Mouse (Mus musculus): ENCODE measurements around the gene Hepacam. TPM values are rescaled to one million over a fixed set of nuclear protein-coding genes. Genes with fewer than 3 reads are reported as not detected.
A peak's percentile ranks its signal among the peaks of the same experiment; 100 is the strongest.

Gene Hepacam
- under 1 TPM; 0.13 to 0.33 TPM for total RNA-seq (2021)
- long read RNA-seq, experiment 1, result 0 reads
- long read RNA-seq, experiment 2, result 0 reads

DNA sequence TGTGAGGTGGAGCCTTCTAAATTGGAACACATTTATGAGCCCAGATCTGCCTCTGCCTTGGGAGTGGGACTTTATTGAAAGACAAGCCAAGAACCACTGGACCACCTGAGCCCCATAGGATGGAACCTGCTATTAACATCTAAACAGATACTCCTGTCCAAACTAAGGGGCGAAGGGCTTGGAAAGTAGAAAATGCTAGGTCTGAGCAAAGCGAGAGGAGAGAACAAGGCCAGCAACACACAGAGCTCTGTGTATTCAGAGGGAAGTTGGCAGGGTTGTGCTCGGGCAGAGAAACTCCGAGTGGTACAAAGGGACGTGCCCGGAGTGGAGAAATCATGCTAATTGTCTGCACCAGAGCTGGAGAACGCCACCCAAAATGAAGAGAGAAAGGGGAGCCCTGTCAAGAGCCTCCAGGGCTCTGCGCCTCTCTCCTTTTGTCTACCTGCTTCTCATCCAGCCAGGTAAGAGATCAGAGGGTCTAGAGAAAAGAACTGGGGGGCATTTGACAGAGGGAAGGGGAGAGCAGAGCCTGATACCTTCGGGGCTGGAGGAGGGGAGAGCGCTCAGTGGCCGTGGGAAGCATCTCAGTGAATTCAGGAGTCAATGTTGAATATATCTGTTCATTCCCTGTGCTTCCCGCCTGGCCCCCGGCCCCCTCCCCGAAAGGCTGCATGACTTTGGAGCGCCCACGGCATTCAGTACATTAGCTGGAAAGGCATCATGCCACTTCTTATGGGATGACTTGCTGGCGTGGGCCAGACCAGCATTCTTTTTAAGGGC lies at the start of gene Hepacam:
Gene Hepacam (plus strand): TSS at position 51 of the 780 bp plus-strand sequence.
- DNase-seq, result no peak

DNA sequence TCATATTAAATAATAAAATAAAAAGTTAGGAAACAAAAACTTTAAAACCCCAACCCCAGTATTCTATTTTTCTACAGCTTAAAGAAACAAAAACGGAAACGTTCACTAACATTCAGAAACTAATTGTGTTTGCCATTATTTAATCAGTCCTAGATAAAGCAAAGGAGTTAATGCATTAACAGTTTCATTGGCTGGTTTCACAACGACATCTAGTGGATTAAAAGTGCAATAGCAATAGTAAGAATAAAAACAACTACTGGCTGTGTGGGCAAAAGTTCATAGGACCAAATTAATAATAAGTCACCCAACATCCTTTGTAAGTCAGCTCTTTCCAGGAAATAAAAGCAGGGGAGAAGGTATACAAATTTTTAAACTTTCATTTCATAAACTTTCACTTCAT lies 37.7 kb upstream of the Hepacam start:
- no peak for DNase-seq

DNA sequence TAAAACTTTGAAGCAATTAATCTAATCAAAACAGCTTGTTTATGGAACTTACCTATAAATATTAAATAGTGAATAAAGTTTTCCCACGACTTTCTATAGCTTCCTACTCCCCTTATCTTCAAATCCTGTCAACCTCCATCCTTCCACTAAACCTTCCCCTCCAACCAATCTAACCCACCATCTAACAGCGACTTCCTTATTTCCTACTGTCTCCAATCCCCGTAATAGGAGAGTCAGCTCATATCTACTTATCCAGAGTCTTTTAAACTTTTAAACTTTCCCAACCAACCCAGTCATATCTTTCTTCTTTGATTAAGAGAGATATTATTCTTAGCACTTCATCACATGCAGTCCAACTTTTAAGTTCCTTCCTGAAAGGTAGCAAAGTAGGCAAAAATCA lies 21.7 kb upstream of the Hepacam start:
- DNase-seq, result no peak

DNA sequence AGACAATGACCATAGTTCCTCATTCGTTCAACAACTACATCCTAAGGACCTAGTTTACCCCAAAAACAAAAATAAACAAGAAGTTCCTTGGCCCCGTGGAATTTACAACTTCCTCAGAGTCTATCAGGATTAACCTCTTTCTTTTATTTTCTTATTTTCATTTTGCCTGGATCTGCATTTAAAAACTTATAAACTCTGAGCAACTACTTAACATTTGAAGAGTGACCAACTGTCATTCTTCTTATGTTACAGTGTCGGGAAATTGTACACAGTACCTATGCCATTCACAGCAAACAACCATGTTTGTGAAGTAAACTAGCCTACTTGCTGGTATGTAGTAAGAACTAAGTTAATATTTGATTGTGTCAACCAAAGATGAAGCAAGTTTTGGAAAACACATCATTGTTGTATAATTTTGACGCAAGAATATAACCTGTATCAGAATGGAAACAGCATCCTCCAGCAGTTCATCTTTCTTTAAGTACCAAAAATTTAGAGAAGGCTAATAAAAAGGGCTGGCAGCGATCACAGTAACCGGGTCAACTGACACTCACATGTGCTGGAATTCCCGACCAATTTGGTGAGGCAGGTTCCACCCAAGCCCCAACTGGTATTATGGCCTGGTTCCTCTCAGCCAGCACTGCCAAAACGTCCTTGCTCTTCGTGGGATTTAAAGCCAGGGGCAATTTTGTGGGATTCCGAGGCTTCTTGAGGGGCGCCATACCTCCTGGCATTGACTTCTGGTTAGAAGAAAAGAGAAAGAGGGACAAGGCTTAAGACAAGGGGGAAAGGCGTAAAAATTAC lies 19.8 kb upstream of the Hepacam start:
- no peak for DNase-seq

DNA sequence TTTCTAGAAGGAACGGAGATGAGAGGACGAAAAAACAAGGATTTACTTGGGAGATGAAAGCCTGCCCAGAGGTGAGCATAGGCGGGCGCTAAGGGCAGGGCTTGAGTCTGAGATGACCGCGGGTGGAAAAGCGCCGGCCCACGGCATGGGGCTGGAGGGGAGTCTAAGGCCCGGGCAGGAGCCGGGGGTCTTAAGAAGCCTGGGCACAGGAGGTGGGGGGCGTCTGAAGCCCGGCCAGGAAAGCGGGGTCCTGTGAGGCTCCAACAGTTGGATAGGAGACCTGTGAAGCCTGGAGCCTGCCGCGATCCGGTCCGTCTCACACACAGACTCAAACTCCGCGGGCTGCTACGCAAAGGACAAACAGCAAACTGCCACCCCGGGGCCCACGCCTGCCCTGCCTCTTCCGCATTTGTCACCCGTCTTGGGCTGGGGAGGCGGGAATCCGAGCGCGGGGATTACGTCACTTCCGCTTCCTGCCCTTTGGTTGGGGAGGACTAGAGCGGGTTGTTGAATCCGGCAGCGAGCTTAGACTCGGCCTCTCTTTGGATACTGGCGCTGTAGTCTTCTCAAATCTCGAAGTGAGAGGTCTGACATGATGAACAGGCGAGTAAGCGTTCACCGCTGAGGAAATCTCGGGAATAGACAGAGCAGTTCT lies 19.0 kb upstream of the Hepacam start, which contains the start of gene Ccdc15:
Gene Ccdc15 (minus strand): TSS at position 445 of the 655 bp plus-strand sequence.
- peak; percentile 95 for DNase-seq

DNA sequence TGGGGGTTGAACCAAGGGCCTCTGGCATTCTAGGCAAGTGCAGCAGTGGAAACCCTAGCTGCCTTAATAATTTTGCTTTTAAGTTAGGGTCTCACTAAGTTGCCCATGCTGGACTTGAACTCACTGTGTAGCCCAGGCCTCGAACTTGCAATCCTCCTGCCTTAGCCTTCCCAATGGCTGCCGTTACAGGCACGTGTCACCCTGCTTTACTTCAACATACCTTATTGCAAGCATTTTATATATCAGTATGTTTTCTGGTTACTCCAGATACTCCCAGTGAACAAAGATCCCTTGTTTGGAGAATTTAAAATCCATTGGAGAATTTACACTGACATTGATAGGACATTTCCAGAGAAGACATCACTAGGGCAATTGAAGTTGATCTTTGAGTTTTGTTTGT lies 18.1 kb upstream of the Hepacam start:
- DNase-seq, result no peak

DNA sequence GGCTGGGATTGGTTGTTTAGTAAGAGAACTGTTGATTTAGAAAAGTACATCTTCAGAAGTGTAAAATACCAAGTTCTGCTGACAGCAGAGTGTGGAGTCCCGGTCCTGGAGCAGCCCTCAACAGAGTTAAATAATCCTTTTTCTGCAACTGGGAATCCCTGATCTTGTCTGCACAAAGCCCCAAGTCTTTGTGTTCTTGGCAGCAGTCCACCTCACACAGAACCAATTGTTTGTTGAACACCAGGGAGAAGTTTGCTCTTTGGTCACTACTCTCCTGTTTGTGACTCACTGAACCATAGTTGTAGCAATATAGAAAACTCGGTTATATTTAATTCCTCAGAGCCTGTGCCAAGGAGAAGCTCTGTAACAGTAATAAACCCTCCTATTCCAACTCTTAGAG lies 15.9 kb upstream of the Hepacam start:
- DNase-seq, result no peak

DNA sequence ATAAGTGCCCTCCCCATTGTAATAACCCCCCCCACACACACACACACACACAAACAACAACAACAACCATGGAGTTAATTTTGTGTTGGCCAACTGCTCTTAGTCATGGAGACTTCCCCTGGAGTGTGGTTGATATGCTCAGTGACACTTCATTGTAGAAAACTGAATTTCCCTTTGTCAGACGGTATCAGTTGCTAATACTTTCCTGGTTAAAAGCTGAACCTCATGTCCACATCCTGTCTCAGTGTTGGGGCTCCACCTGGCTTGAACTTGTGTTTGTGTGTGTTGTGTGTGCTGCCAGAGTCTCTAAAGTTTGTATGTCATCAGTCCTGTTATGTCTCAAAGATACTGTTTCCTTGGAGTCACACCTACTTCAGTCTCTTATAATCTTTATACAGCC lies 12.7 kb upstream of the Hepacam start:
- no peak for DNase-seq

DNA sequence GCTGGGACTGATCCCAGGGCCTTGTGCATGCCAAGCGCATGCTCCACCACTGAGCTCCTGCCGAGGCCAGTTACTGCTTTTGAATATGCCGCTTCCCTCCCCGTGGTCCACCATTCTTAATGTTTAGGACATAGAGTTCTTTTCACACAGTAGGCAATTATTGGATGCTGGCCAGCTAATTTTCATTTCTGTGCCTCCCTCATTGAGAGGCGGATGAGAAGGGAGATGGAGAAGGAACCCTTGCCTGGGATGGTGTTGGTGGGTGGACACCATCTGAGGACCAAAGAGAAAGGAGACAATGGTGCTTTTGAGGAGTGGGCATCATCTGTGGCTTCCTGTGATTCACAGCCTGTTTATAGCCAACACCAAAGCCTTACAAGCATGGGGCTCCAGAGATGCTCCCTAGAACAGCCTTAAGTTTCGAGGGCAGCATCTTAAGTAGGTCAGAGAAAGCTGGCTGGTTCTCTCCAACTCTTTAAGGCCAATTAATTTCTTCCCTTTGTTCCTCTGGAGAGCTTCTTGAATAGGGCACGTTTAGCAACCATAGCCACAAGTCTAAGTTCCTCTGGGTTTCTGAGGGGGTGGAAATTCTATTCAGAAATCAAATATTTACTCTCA lies 8.3 kb upstream of the Hepacam start:
- no peak for DNase-seq

DNA sequence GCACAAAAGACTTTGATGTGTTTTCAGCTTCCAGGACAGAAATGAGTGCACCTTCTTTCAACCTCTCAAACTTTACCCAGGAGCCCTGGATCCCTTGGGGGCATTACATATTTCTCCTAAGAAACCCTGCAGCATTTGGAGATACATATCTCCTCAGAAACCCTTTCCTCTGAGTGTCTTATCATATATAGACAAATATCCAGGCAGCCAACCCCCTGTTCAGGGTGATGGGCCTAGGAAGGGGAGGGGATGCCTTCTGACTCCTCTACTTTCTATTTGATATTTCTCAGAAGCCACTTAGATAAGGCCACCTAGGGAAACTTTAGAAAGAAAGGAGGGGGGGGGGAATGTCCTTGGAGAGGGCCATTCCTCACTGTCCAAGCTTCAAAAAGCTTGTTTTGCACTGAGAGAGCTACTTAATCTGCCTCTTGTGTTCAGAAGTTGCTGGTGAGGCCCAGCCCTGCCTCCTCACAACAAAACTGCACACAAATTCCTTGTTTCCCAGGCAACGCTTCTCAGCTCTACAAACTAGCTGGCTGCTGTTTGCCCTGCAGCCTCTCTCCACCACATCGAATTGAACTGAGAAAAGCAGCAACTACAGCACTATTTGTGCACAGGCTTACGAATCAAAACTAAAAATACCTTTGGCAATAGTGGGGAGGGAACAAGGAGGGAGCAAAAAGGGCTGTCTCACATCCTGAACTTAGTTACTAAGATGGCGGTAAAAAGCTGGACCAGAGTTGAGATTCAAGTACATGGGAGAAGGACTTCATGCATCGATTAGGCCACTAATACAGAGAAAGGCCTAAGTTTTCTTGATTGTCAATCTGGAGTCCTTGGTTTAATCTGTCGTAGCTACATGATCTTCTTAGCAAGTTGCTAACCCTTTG lies 7.6 kb upstream of the Hepacam start:
- no peak for DNase-seq

DNA sequence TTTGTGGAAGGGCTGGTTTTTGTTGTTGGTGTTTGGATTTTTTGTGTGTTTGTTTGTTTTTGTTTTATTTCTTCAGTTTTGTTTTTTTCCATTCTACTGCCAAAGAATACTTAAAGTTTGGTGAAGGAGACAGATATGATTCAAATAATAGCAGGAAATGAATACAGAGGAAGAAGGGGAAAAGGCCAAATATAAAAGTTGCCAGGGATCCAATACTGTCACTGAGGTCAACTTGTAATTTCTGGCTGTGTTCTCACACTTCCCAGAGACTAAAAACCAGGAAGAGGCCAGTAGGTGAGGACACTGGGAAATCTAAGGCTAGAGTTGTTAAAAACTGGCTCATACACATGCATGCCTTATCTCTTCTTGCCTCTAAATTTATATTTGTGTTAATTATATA lies 5.1 kb upstream of the Hepacam start:
- no peak for DNase-seq

DNA sequence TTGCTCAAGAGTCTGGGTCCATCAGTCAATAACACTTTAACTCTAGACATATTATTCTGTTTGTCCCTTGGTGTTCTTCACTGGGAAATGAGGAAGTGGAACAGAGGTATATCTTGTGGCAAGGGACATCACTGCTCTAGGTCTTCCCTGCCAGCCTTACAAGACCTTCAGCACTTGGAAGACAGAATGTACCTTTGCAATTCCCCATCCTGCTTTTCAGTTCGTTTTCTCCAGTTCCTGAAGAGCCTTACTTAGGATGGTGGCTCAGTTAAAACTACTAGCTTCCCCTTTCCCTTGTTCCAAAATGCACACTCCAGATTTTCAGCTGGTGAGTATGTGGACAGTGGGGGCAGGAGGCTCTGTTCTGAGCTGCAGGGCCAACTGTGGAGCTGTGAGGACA lies 4.3 kb upstream of the Hepacam start:
- DNase-seq, result no peak

DNA sequence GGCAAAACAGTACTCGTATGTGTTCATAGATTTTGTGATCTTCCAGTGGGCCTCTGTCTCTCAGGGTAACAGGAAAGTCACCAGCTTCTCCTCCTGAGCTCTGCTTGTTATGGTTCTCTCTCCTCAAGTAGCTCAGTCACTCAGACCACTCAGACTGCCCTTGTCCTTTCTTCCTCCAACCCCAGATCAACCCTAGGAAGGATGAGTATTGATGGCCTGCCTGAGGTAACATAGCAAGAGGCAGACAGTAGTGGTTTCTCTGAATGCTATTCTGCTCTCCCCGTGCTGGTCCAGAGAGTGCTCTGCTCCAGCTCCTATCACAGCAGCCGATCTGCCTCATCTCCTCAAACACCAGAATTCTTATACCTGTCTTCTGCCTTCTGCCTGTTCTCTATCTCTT lies 3.6 kb upstream of the Hepacam start:
- no peak for DNase-seq

DNA sequence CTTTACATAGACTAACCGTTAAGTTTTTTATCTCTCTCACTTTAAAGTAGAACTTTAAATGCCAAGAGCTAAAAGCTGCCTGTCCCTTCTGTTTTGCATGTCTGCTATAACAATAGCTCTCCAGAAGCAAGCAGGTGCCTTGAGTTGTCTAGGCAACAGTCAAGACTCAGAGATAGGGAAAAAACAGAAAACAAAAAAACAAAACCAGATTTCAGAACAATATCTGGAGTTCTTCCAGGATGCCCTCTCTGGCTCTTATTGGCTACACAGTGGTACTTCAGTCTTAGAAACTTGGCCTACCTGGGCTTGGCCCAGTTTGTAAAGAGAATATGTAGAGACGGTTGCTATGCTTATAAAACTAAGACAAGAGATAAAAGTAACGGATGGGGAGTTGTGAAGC lies 2.8 kb upstream of the Hepacam start:
- no peak for DNase-seq

DNA sequence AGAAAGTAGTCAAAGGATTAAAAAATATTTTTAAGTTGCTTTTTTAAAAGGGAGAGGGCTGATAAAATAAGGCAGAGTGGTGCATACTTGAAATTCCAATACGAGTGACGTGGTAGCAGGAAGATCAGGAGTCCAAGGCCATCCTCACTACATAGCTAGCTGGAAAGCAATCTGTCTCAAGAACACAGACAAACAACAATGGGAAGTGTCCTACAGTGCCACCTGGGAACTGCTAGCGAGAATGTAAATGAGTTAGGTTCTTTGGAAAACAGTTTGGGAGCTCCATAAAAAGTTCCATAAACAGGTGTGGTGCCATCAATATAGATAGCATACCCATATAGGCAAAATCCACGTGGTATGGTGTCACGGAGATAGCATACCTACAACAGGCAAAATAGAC lies 1.4 kb upstream of the Hepacam start:
- DNase-seq, result no peak

DNA sequence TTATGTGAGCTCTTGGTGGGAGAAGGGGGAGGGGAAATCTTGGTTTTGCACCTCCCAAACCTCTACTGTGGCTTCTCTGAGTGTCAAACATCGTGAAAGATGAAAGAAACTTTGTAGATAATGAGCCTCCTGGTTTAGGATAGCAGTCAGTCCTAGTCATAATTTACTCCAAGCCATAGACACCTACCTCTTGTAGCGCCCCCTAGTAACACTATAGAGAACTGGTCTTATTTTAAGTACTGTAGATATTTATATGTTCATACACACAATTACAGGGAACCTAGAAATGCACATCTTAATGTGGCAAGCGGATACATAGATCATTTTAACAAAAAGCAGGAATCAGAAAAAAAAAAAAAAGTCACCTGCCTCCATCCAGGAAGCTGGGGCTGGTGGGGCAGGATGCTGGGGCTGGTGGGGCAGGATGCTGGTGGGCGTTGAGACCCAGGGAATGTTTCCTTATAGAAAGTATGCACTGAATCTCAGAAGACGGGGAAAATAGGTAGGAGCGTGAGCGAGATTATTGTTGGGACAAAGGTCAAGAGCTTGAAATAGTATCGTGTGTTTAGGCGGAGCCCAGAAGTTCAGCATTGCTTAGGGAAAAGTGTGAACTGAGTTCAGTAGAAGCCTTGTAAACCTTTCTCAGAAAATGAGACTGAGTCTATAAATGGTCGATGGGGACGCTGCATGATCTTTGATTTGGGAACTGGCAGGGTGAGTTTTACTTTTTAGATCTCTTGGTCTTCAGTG lies 1.1 kb downstream of the Hepacam start:
- no peak for DNase-seq

DNA sequence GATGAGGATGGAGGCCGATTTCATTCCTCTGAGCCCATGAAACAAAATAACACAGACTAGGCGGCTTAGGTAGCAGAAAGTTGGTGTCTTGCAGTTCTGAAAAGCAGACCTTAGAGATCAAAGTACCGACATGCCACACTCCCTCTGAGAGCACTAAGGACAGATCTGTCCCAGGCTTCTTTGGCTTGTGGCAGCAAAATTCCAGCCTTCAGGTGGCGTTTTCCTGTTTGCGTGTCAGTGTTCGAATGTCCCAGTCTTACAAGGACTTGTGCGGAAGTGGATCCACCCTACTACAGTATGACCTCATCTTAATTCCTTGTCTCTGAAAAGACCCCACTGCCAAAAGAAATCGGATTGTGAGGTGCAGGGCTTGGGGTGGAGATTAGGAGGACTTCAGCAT lies 1.7 kb downstream of the Hepacam start:
- peak; percentile 20 for DNase-seq

DNA sequence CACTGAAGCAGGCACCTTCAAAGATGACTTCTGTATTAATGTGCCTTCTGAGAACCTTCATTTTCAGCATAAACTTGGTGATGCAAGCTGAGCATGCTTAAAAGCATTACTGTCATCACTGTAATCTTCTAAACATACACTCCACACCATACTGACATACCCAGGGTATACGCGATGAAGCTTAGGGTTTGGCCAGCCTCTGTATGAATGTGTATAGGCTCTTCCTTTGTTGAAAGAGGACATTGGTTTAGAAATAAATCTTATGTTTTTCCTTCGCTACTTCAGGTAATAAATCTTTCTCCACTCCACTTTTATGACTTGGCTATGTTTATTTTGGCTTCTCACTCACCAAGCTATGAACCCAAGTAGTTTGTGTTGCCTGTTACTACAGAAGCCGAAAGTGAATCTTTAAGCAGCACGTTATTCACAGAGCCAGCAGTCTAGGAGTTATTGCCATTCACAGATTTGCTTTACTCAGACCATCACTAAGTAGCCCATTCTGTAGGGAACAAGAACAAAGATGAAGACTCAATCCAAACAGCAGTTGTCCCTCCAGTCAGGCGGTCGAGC lies 4.2 kb downstream of the Hepacam start:
- DNase-seq, result no peak

DNA sequence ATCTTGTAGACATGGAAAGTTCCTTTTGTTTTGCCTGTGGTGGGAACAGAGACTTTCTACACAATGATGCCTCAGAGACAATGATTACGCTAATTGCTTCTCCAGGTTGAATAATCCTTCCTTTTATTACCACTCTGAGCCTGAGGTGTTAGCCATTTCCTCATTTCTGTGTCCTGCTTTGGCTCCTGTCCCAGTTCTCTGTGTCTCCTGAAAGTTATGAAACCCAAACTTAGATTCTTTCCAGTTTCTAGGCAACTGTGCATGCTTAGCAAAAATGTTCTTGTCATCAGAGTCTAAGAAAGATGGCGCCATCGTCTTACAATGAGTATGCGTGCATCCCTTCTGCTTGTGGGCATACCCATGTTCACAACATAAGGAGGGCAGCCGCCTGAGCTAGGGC lies 8.6 kb downstream of the Hepacam start:
- no peak for DNase-seq

DNA sequence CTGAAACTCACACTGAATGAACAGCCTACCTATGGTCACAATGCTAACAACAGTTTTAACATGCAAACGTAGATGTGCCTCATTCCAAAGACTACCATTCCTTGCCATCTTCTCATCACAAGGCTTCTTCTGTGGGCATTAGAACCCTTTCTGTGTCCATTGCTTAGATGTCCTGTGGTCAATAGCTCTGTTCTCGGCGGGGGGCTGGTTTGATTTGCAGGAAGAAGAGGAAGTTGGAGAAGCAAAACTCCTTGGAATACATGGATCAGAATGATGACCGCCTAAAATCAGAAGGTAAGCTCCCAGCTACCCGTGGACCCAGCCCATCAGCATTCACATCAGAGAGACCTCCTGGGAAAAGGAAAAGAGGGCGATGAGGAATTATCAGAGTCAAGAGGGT lies 16.0 kb downstream of the Hepacam start:
- DNase-seq, result no peak
